9 mouse cellular contexts compared by ENCODE assay signal in the genomic region with DNA sequence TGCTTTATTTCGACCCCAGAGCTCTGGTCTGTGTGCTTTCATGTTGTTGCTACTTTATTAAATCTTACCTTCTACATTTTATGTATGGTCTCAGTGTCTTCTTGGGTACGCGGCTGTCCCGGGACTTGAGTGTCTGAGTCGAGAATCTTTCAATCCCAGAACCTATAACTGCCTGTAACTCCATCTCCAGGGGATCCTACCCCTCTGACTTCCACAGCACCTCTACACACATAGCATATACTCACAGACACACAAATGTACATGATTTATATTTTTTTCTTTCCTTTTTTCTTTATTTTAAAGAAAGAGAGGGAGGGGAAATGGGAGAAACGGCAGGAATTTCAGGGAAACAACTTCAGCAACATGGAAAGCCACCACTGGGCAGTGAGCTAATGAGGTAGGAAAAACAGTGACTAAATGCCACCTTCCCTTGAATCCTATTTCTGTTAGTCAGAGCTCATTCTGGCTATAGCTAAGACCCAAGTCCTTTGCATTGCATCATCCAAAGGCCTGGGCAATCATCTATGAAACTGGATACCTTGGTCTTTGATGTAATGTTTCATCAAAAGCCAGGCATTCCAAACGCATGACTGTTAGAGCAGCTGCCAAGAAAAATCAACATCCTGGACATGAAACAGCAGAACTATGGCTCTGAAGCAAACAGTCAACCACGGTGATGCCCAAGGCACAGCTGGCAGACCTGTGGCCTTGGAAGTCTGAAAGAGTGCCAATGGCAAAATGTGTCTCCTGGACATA. TPM values are rescaled to one million over a fixed set of nuclear protein-coding genes. Genes with fewer than 3 reads are reported as not detected.
DNase-seq lines count a peak whose midpoint lies in the region; ATAC-seq and TF ChIP-seq lines count a peak whose summit lies in the region.
"Had no signal": no experiment of that assay in that cellular context is flagged by ENCODE, and none has a peak within 500 bp of the region (broad histone marks: within the 10 kb centered on the region; RNA-seq: fewer than 3 reads in every experiment).

No protein-coding gene starts in this region.

- no peaks in the 10 kb centered on the region for H3K36me3 ChIP-seq in C2C12 (ENCODE audit: control insufficient read depth, insufficient read depth)
- H3K36me3 ChIP-seq in heart, embryonic 15.5 days: no peaks in the 10 kb centered on the region
- H3K36me3 ChIP-seq in limb, embryonic 15.5 days: no peaks in the 10 kb centered on the region
- no peaks in the 10 kb centered on the region for H3K36me3 ChIP-seq in forebrain, embryonic 13.5 days (ENCODE audit: poor library complexity, severe bottlenecking)
- no peaks in the 10 kb centered on the region for H3K36me3 ChIP-seq in midbrain, embryonic 15.5 days (replicated peaks)
- H3K36me3 ChIP-seq: hindbrain, embryonic 15.5 days had no signal

- peak overlapping the region; percentile 75 for H3K27ac ChIP-seq in heart, embryonic 15.5 days
- peak overlapping the region; percentile 63 for H3K27ac ChIP-seq in limb, embryonic 15.5 days
- no peak overlapping the region for H3K27ac ChIP-seq in forebrain, embryonic 13.5 days
- H3K27ac ChIP-seq in midbrain, embryonic 15.5 days: no peak overlapping the region
- H3K27ac ChIP-seq: hindbrain, embryonic 15.5 days had no signal

- no peaks in the 10 kb centered on the region for H3K9me3 ChIP-seq in heart, embryonic 15.5 days (replicated peaks)
- H3K9me3 ChIP-seq in limb, embryonic 15.5 days: no peaks in the 10 kb centered on the region
- H3K9me3 ChIP-seq in forebrain, embryonic 13.5 days (replicated peaks): no peaks in the 10 kb centered on the region
- no peaks in the 10 kb centered on the region for H3K9me3 ChIP-seq in midbrain, embryonic 15.5 days
- H3K9me3 ChIP-seq: hindbrain, embryonic 15.5 days had no signal

- TF ChIP-seq CTCF in C2C12 (IDR thresholded peaks at IDR 0.05; ENCODE audit: control insufficient read depth, insufficient read depth, insufficient read length): no peak

- peak overlapping the region; percentile 45 for H3ac ChIP-seq in C2C12 (ENCODE audit: control insufficient read depth, insufficient read length, low read depth)

- H3K4me3 ChIP-seq in C2C12 (ENCODE audit: insufficient read depth, poor library complexity, severe bottlenecking): no peak overlapping the region
- H3K4me3 ChIP-seq in heart, embryonic 15.5 days: no peak overlapping the region
- H3K4me3 ChIP-seq in limb, embryonic 15.5 days: no peak overlapping the region
- no peak overlapping the region for H3K4me3 ChIP-seq in forebrain, embryonic 13.5 days
- H3K4me3 ChIP-seq in midbrain, embryonic 15.5 days: no peak overlapping the region
- H3K4me3 ChIP-seq: hindbrain, embryonic 15.5 days had no signal

- peaks cover 15% of the 10 kb centered on the region for H3K4me1 ChIP-seq in heart, embryonic 15.5 days (replicated peaks)
- peaks cover 10% of the 10 kb centered on the region; the same call in 1 of the 2 replicates for H3K4me1 ChIP-seq in limb, embryonic 15.5 days
- H3K4me1 ChIP-seq in forebrain, embryonic 13.5 days: no peaks in the 10 kb centered on the region
- no peaks in the 10 kb centered on the region for H3K4me1 ChIP-seq in midbrain, embryonic 15.5 days
- H3K4me1 ChIP-seq: hindbrain, embryonic 15.5 days had no signal

- H3K79me2 ChIP-seq in C2C12 (ENCODE audit: control insufficient read depth, insufficient read depth): no peaks in the 10 kb centered on the region

- WGBS in heart, embryonic 15.5 days: 60% methylated on average over 8 of the region's 8 CpGs
- WGBS in limb, embryonic 15.5 days: 58% methylated on average over 8 of the region's 8 CpGs
- 88% methylated on average over 8 of the region's 8 CpGs for WGBS in forebrain, embryonic 13.5 days
- 84% methylated on average over 8 of the region's 8 CpGs for WGBS in midbrain, embryonic 15.5 days

- H3K9ac ChIP-seq in heart, embryonic 15.5 days: no peak overlapping the region
- H3K9ac ChIP-seq in limb, embryonic 15.5 days: no peak overlapping the region
- no peak overlapping the region for H3K9ac ChIP-seq in forebrain, embryonic 13.5 days
- H3K9ac ChIP-seq in midbrain, embryonic 15.5 days: no peak overlapping the region
- H3K9ac ChIP-seq: hindbrain, embryonic 15.5 days had no signal

- no peaks in the 10 kb centered on the region for H3K79me3 ChIP-seq in C2C12 (ENCODE audit: low read depth)

- DNase-seq in adrenal gland, postnatal 14 days: peak; percentile 79
- no peak for DNase-seq in frontal cortex, adult 2 months (ENCODE audit: extremely low spot score in 1 of 2, low spot score in 1 of 2)
- no peak for DNase-seq in right cerebral cortex, postnatal 25 days

- ATAC-seq in heart, embryonic 15.5 days (replicated peaks; ENCODE audit: insufficient number of reproducible peaks, insufficient read depth, low FRiP score, low read depth): peak; percentile 64; the same call in 1 of the 2 replicates
- peak; percentile 69 for ATAC-seq in limb, embryonic 15.5 days (ENCODE audit: insufficient number of reproducible peaks, low FRiP score, low TSS enrichment, low read depth)
- no peak for ATAC-seq in forebrain, embryonic 13.5 days
- no peak for ATAC-seq in midbrain, embryonic 15.5 days (replicated peaks)

- H3K27me3 ChIP-seq in C2C12 (ENCODE audit: control insufficient read depth, insufficient read depth, insufficient read length): no peaks in the 10 kb centered on the region
- no peaks in the 10 kb centered on the region for H3K27me3 ChIP-seq in heart, embryonic 15.5 days
- no peaks in the 10 kb centered on the region for H3K27me3 ChIP-seq in limb, embryonic 15.5 days
- no peaks in the 10 kb centered on the region for H3K27me3 ChIP-seq in forebrain, embryonic 13.5 days
- H3K27me3 ChIP-seq in midbrain, embryonic 15.5 days (replicated peaks): no peaks in the 10 kb centered on the region
- H3K27me3 ChIP-seq: hindbrain, embryonic 15.5 days had no signal

- no peak overlapping the region for H3K4me2 ChIP-seq in heart, embryonic 15.5 days
- no peak overlapping the region for H3K4me2 ChIP-seq in limb, embryonic 15.5 days
- no peak overlapping the region for H3K4me2 ChIP-seq in forebrain, embryonic 13.5 days
- no peak overlapping the region for H3K4me2 ChIP-seq in midbrain, embryonic 15.5 days
- H3K4me2 ChIP-seq: hindbrain, embryonic 15.5 days had no signal

TF ChIP-seq in C2C12, 6 proteins besides CTCF, POLR2A, EP300 and RAD21:
- peak; percentile 99 for TF ChIP-seq CEBPB (IDR thresholded peaks at IDR 0.05; ENCODE audit: low read depth)
- peak; percentile 94 for TF ChIP-seq MYOD1 (IDR thresholded peaks at IDR 0.05; ENCODE audit: control insufficient read depth, insufficient read length, low read depth)
- TF ChIP-seq USF1 (IDR thresholded peaks at IDR 0.05; ENCODE audit: low read depth): no peak
- TF ChIP-seq MAX (IDR thresholded peaks at IDR 0.05): peak; percentile 62
- TF ChIP-seq MYOG (IDR thresholded peaks at IDR 0.05; ENCODE audit: control insufficient read depth, extremely low read depth, insufficient read length): no peak
- TF ChIP-seq FOSL1 (IDR thresholded peaks at IDR 0.05; ENCODE audit: insufficient read depth, low read length, poor library complexity, severe bottlenecking): peak; percentile 96

RNA-seq across cellular contexts. Expression of a gene that starts 16.1 kb away (rescaled TPM):
- 341 TPM for polyA plus RNA-seq in C2C12 (2012; fragmentation: generic; extraction: Trizol)
- 509 and 538 TPM in 2 replicates for total RNA-seq in adrenal gland, postnatal 14 days (2021)
- polyA plus RNA-seq in heart, embryonic 15.5 days (2015; fragmentation: Nextera tagmentation; extraction: Ambion mirVana): 170 and 171 TPM in 2 replicates
- polyA plus RNA-seq in limb, embryonic 15.5 days (2015; fragmentation: Nextera tagmentation; extraction: Ambion mirVana): 243 and 306 TPM in 2 replicates
- polyA plus RNA-seq in frontal cortex, adult 2 months (2012; rRNA removed): 297 and 316 TPM in 2 replicates
- polyA plus RNA-seq in forebrain, embryonic 13.5 days (2015; fragmentation: Nextera tagmentation; extraction: Ambion mirVana): 354 and 365 TPM in 2 replicates
- polyA plus RNA-seq in midbrain, embryonic 15.5 days (2015; fragmentation: Nextera tagmentation; extraction: Ambion mirVana): 179 and 194 TPM in 2 replicates

Comparison
In these comparisons a context has a peak if more than half of its experiments do, and no peak if none do; other contexts are left out.
1. ATAC-seq: peak in heart, embryonic 15.5 days (single experiment) and limb, embryonic 15.5 days (single experiment); none in forebrain, embryonic 13.5 days (single experiment) and midbrain, embryonic 15.5 days (single experiment).
2. H3K27ac ChIP-seq: peak in heart, embryonic 15.5 days (single experiment) and limb, embryonic 15.5 days (single experiment); none in forebrain, embryonic 13.5 days (single experiment) and midbrain, embryonic 15.5 days (single experiment).